Mouse (Mus musculus): ENCODE measurements around the gene Defa25.
"Not testable (repeated sequence)": the region's sequence is repeated elsewhere in the genome, so short reads cannot be mapped to it uniquely, and the experiment has no call there.

The Defa25 gene

DNA sequence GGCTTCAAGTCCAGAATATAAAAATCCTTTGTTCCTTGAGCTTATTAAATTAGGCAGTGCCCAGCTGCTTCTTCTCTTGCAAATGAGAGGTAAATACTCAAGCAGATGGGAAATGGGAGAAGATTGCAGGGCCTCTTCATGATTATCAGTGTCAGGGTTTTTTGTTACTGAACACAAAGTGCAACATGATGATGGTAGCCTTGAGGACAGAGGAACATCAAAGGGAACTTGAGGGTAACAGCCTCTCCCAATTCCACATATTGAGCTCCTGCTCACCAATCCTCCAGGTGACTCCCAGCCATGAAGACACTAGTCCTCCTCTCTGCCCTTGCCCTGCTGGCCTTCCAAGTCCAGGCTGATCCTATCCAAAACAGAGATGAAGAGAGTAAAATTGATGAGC, at the start of gene Defa25:
Defa25 (plus strand) TSS at position 301 of the 400 bp plus-strand sequence.
- DNase-seq: not testable (repeated sequence)

DNA sequence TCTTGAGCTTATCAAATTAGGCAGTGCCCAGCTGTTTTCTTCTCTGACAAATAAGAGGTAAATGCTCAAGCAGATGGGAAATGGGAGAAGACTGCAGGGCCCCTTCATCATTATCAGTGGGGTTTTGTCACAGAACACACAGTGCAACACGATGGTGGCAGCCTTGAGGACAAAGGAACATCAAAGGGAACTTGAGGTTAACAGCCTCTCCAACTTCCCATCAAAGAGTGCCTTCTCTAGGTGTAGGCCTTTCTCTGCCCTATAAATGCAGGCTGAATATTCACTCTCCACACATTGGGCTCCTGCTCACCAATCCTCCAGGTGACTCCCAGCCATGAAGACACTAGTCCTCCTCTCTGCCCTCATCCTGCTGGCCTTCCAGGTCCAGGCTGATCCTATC, 29.5 kb upstream of the Defa25 start, which contains the start of gene Defa23:
Defa23 (plus strand) TSS at position 301 of the 400 bp plus-strand sequence.
- not testable (repeated sequence) for DNase-seq

DNA sequence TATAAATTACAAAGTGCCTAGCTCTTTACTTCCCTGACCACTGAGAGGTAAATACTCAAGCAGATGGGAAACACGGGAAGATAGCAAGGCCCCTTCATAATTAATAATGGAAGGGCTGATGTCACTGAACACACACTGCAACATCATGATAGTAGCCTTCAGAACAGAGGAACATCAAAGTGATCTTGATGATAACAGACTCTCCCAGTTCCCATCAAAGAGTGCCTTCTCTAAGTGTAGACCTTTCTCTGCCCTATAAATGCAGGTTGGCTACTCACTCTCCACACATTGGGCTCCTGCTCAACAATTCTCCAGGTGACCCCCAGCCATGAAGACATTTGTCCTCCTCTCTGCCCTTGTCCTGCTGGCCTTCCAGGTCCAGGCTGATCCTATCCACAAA, 19.5 kb upstream of the Defa25 start, which contains the start of gene Defa35:
Defa35 (plus strand) TSS at position 301 of the 400 bp plus-strand sequence.
- DNase-seq: not testable (repeated sequence)

DNA sequence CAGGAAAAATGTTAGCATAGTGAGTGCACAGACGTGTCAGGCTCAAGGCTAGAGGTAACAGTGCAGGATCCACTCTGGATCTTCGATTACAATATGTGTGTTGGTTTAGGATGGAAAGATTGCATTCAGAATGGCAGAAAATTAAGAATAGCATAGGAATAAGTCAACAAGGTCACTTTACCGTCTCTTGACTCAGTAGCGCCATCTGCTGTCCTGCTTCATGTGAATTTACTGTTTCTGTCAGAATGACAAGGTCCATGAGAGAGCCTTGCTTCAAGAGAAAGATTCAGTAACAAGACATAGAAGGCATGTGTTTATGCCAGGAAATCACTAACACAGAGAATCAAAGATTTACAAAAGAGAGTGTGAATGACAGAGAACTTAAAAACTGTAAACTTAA, 8.9 kb downstream of the Defa25 start:
- no peak for DNase-seq

DNA sequence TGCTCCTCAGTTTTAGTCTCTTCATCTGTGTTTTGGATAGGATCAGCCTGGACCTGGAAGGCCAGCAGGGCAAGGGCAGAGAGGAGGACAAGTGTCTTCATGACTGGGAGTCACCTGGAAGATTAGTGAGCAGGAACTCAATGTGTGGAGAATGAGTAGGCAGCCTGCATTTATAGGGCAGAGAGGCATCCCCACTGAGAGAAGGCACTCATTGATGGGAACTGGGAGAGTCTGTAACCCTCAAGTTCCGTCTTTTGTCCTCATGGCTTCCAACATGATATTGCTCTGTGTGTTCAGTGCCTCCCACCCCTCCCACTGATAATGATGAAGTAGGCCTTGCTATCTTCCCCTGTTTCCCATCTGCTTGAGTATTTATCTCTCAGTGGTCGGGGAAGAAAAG, 11.7 kb downstream of the Defa25 start, which contains the start of gene Gm14851:
Gm14851 (minus strand) TSS at position 101 of the 400 bp plus-strand sequence.
- not testable (repeated sequence) for DNase-seq

DNA sequence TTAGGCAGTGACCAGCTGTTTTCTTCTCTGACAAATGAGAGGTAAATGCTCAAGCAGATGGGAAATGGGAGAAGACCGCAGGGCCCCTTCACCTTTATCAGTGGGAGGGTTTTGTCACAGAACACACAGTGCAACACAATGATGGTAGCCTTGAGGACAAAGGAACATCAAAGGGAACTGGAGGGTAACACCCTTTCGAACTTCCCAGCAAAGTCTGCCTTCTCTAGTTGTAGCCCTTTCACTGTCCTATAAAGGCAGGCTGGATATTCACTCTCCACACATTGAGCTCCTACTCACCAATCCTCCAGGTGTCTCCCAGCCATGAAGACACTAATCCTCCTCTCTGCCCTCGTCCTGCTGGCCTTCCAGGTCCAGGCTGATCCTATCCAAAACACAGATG, 50.1 kb downstream of the Defa25 start, which contains the start of gene Defa30:
Defa30 (plus strand) TSS at position 301 of the 400 bp plus-strand sequence.
- not testable (repeated sequence) for DNase-seq
